Mouse (Mus musculus) limb, embryonic 11.5 days (tissue): ENCODE measurements around the gene Gm20532. TPM values are rescaled to one million over a fixed set of nuclear protein-coding genes. Genes with fewer than 3 reads are reported as not detected.

ENCODE experiments used
- ATAC-seq: fragments of 200-750 bp; cut with Nextera tagmentation; 2 replicates; pipeline ENCODE4 v1.8.0; 2017; ENCODE audit warnings: low read depth; ENCODE audit not compliant: insufficient number of reproducible peaks, low FRiP score, low TSS enrichment
- DNase-seq: peaks from one replicate; pipeline ENCODE4 v3.0.0-alpha.2; 2015; ENCODE audit warnings: low spot score
- H3K27ac ChIP-seq: fragments of 300-500 bp; sonication (generic); replicated peaks from 2 replicates; pipeline ENCODE4 v1.5.1; 2014; ENCODE audit warnings: low read depth, mild to moderate bottlenecking, low read length
- H3K27me3 ChIP-seq: fragments of 300-500 bp; sonication (generic); 2 replicates; pipeline ENCODE4 v1.6.1; 2014; ENCODE audit warnings: mild to moderate bottlenecking, low read length, mixed read lengths; ENCODE audit not compliant: control insufficient read depth, insufficient read depth
- H3K36me3 ChIP-seq: fragments of 300-500 bp; sonication (generic); 2 replicates; pipeline ENCODE4 v1.6.1; 2014; ENCODE audit warnings: mild to moderate bottlenecking, low read length, moderate library complexity, mixed read lengths; ENCODE audit not compliant: control insufficient read depth, insufficient read depth
- H3K4me1 ChIP-seq: fragments of 300-500 bp; sonication (generic); 2 replicates; pipeline ENCODE4 v1.6.1; 2014; ENCODE audit warnings: low read length, mixed read lengths; ENCODE audit not compliant: control insufficient read depth, insufficient read depth
- H3K4me2 ChIP-seq: fragments of 300-500 bp; sonication (generic); 2 replicates; pipeline ENCODE4 v1.6.1; 2014; ENCODE audit warnings: low read depth, mild to moderate bottlenecking, moderate library complexity; ENCODE audit not compliant: severe bottlenecking
- H3K4me3 ChIP-seq: fragments of 300-500 bp; sonication (generic); 2 replicates; pipeline ENCODE4 v1.5.1; 2014; ENCODE audit warnings: low read depth, low read length
- H3K9ac ChIP-seq: fragments of 300-500 bp; sonication (generic); 2 replicates; pipeline ENCODE4 v1.6.1; 2014; ENCODE audit warnings: mild to moderate bottlenecking, low read length
- H3K9me3 ChIP-seq: fragments of 300-500 bp; sonication (generic); 2 replicates; pipeline ENCODE4 v1.6.1; 2016; ENCODE audit warnings: low read length; ENCODE audit not compliant: control insufficient read depth
- WGBS: fragments of 180-500 bp; shearing (Covaris S2); extraction: QIAGEN DNeasy Blood & Tissue Kit; methylation state at CpG from one replicate; pipeline ENCODE4 v1.1.7; 2014; 5-methylcytosine and 5-hydroxymethylcytosine counted together
- polyA plus RNA-seq: library from polyadenylated mRNA; unstranded; fragments of >200 nt; fragmentation: Nextera tagmentation; extraction: Ambion mirVana; gene quantifications from 2 replicates; pipeline ENCODE4 v1.2.1, GENCODE M21; 2014

Gene Gm20532
- polyA plus RNA-seq, 1 experiment from 2014 or later: not detected

DNA sequence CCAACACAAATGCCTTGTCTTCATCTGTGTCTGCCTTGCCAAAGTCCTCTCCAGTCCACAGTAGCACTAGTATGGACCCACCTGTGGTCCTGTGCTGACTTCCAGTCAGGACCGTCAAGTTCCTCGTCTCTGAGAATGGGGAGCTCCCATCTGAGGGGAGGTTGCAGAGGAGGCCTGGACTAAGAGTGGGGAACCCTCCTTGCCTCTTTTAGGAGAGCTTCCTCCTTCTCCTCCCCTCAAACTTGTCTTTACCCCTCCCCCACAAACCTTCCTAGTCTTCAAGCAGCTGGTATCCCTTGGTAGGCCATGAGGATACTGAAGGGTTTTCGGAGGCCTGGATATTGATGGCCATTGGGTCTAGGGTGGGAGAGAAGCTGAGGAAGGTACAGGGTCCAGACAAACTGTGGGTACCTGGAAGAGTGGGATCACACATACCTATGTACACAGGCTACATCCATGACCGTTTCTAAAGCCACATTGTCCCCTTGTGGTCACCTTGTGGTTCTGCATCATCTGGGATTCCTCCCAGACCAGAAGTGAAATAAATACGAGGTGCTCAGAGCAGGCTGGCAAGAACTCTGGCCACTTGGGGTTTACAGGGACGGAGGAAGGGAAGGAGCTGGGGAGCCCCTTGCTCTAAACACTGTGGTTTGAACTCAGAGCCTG is 25.0 kb upstream of the Gm20532 start:
- Histone ChIP-seq H3K27ac (no peak overlapping the region), H3K4me1 (0 out of 2 replicates have a peak, but pooled peaks cover 3% of the 10 kb centered on the region), H3K27me3 (no peaks in the 10 kb centered on the region), H3K4me2 (no peak overlapping the region), H3K9me3 (no peaks in the 10 kb centered on the region), H3K36me3 (no peaks in the 10 kb centered on the region), H3K9ac (no peak overlapping the region), H3K4me3 (no peak overlapping the region)
- DNase-seq: peak; percentile 59
- 0 out of 2 replicates have a peak, but pooled peaks have one; percentile 65 for ATAC-seq
- 43% methylated on average over 6 of the region's 6 CpGs for WGBS

DNA sequence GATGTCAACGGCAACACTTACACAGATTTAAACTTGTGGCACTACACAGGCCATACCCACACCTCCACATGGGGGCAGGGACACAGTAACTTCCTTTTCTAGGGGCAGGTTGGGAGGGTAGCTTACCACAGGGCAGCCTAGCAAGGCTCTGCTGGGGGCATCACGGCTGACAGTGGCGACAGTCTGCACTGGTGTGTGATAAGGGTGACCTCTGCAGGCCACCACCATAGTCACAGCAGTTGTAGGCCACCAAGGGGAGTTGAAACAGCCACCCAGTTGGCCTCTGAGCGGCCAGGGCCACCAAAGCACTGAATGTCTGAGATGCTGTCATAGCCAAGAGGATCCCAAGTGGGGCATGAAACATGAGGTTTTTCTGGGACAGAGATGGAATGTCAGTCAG is 20.2 kb upstream of the Gm20532 start:
- H3K27ac ChIP-seq: no peak overlapping the region
- H3K4me3 ChIP-seq: no peak overlapping the region
- H3K4me2 ChIP-seq: no peak overlapping the region
- ATAC-seq: no peak
- WGBS: 15% methylated on average over 4 of the region's 4 CpGs
- H3K4me1 ChIP-seq: no peaks in the 10 kb centered on the region
- H3K27me3 ChIP-seq: no peaks in the 10 kb centered on the region
- no peaks in the 10 kb centered on the region for H3K36me3 ChIP-seq
- peak; percentile 58 for DNase-seq
- no peaks in the 10 kb centered on the region for H3K9me3 ChIP-seq
- H3K9ac ChIP-seq: no peak overlapping the region

DNA sequence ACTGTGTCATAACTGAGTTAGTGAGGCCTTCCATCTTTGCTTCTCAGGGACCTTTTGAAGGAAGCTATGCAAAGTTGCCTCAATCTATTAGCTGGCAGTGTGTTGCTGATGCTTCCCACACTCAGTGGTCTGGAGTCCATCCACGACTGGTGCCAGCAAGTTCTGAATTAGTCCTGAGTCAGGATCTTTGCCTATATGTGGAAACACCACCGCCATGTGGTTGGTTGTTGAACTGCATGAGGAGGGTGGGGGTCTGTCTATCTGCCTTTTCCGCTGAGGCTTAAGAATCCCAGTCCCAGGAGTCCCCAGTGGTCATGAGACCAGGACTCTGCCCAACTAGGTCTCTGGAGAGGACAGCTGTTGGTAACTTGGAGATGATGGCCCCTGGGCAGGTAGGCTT is 16.4 kb upstream of the Gm20532 start:
- Histone ChIP-seq H3K27me3 (no peaks in the 10 kb centered on the region), H3K4me3 (no peak overlapping the region), H3K4me1 (no peaks in the 10 kb centered on the region), H3K4me2 (no peak overlapping the region), H3K27ac (no peak overlapping the region), H3K36me3 (no peaks in the 10 kb centered on the region), H3K9me3 (no peaks in the 10 kb centered on the region), H3K9ac (no peak overlapping the region)
- DNase-seq (peak; percentile 83), ATAC-seq (no peak)
- 11% methylated on average over 3 of the region's 3 CpGs for WGBS

DNA sequence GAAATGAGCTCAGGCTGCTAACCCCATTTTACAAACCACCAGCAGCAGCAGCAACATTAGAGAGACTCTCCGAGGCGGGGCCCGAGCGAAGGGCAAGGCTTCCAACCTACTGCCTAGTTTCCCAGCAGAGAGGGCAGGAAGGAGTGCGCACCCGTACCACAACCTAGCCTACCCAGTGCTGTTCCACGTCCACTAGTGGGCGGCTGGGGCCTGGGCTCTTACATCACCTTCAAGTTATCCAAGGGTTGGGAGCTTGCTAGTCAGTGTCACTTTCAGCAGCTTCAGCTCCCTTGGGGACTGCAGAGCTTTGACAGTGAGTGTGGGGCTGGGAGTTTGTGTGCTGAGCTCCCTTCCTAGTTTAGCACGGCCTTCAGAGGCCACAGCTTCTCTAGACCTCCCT is 15.0 kb upstream of the Gm20532 start:
- no peak for ATAC-seq
- no peak for DNase-seq
- H3K36me3 ChIP-seq: no peaks in the 10 kb centered on the region
- H3K4me1 ChIP-seq: no peaks in the 10 kb centered on the region
- no peak overlapping the region for H3K4me2 ChIP-seq
- no peaks in the 10 kb centered on the region for H3K9me3 ChIP-seq
- no peak overlapping the region for H3K27ac ChIP-seq
- H3K27me3 ChIP-seq: no peaks in the 10 kb centered on the region
- H3K4me3 ChIP-seq: no peak overlapping the region
- no peak overlapping the region for H3K9ac ChIP-seq
- WGBS: 73% methylated on average over 9 of the region's 9 CpGs

DNA sequence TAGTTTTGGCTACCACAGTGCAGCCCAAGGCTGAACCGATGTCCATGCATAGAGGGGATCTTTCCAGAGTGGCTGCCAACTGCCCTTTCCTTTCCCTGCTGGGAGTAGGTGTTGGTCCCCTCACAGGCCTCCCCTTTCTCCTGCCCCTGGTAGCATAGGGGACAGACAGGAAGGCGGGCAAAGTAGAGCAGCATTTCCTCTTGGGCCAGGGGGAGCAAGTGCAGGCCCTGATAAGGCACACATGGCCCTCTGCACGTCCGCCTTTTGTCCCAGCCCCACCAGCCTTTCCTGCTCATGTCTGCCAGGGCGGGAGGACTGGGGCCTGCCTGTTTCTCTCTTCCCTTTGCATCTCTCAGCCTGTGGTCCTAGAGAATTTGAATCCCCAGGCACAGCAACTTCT is 14.6 kb upstream of the Gm20532 start:
- DNase-seq (no peak), ATAC-seq (no peak)
- H3K9ac ChIP-seq: no peak overlapping the region
- no peaks in the 10 kb centered on the region for H3K36me3 ChIP-seq
- no peak overlapping the region for H3K4me2 ChIP-seq
- H3K27ac ChIP-seq: no peak overlapping the region
- H3K4me3 ChIP-seq: no peak overlapping the region
- WGBS: 69% methylated on average over 5 of the region's 5 CpGs
- no peaks in the 10 kb centered on the region for H3K9me3 ChIP-seq
- H3K4me1 ChIP-seq: no peaks in the 10 kb centered on the region
- no peaks in the 10 kb centered on the region for H3K27me3 ChIP-seq

DNA sequence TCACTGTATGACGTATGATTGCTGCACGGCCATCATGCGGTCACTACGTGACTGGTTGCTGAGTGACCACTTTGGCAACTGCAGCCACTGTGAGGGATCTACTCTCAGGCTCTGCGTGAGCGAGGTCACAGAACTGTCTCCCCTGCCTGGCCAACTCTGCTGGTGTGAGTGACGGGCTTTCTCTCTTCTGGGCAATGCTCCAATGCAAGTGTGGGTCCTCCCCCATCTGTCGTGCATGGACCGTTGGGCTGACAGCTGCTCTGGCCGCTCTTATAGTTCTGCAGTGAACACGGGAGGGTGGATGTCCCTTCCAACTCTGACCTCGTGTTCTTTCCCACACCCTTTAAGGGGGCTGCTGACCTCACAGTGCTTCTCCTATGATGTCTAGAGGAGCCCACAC is 13.0 kb upstream of the Gm20532 start:
- no peaks in the 10 kb centered on the region for H3K9me3 ChIP-seq
- no peak overlapping the region for H3K4me2 ChIP-seq
- no peak overlapping the region for H3K27ac ChIP-seq
- H3K27me3 ChIP-seq: no peaks in the 10 kb centered on the region
- H3K9ac ChIP-seq: no peak overlapping the region
- DNase-seq: no peak
- H3K4me3 ChIP-seq: no peak overlapping the region
- ATAC-seq: no peak
- peaks cover 2% of the 10 kb centered on the region; the same call in 1 of the 2 replicates for H3K4me1 ChIP-seq
- H3K36me3 ChIP-seq: no peaks in the 10 kb centered on the region
- WGBS: 85% methylated on average over 12 of the region's 12 CpGs

DNA sequence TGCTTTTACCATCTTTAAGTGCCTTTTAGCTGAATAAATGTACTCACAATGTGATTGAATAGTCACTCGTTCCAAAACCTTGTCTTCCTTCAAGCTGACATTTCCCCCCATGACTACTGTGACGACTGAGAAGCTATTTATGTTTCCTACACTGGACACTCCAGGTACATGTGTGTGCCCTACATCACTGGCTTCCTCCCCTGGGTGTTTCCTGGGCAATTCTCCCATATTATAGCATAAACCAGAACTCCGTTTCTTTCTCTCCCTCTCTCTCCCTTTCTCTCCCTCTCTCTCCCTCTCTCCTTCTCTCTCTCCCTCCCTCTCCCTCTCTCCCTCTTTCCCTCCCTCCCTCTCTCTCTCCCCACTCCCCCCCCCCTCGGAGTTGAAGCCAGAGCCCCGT is 12.6 kb upstream of the Gm20532 start:
- no peaks in the 10 kb centered on the region for H3K9me3 ChIP-seq
- no peak overlapping the region for H3K4me3 ChIP-seq
- WGBS: 46% methylated on average over 5 of the region's 5 CpGs
- no peak overlapping the region for H3K4me2 ChIP-seq
- H3K27ac ChIP-seq: no peak overlapping the region
- H3K4me1 ChIP-seq: peaks cover 3% of the 10 kb centered on the region; the same call in 1 of the 2 replicates
- ATAC-seq (no peak), DNase-seq (no peak)
- no peak overlapping the region for H3K9ac ChIP-seq
- H3K36me3 ChIP-seq: no peaks in the 10 kb centered on the region
- H3K27me3 ChIP-seq: no peaks in the 10 kb centered on the region

DNA sequence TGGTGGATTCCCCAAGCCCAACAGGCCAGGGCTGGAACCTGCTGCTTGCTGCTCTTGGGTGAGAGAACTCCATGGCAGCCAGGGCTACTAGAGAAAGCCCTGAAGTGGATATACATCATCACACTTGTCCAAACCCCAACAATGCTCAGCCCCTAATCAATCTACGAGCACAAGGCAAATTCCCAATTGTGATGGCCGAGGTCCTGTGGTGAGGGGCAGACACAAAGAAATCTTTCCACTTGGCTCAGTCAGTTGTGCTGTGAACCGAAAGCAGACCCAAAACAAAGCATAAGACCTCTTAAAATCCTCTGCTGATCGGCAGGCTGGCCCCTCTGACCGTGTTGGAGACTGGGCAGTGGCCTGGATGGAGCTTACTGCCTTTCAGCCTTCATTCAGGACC is 11.6 kb upstream of the Gm20532 start:
- no peak overlapping the region for H3K4me2 ChIP-seq
- 75% methylated on average over 5 of the region's 5 CpGs for WGBS
- no peak overlapping the region; the same call in 1 of the 2 replicates for H3K9ac ChIP-seq
- no peak for ATAC-seq
- no peak overlapping the region for H3K27ac ChIP-seq
- no peaks in the 10 kb centered on the region for H3K36me3 ChIP-seq
- no peaks in the 10 kb centered on the region for H3K27me3 ChIP-seq
- H3K4me1 ChIP-seq: peaks cover 3% of the 10 kb centered on the region; the same call in 1 of the 2 replicates
- no peak overlapping the region for H3K4me3 ChIP-seq
- DNase-seq: no peak
- no peaks in the 10 kb centered on the region for H3K9me3 ChIP-seq

DNA sequence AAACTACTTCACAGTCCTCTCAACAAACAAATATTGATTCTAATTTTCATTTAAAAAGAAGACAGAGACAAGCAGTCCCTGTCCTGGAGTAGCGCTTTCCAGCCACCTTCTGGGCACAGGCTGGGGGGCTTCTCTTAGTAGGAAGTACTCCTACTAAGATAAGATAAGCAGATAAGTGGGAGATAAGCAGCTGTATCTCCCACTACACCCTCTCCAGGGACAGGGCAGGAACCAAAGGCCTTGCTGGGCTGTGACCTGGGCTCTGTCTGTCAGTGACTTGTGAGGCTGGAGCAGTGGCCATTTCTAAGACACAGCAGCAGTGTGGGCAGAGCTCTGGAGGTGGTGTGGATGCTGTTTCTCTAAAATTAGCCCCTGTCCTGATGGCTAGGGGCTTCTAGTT is 11.1 kb upstream of the Gm20532 start:
- Histone ChIP-seq H3K27me3 (no peaks in the 10 kb centered on the region), H3K4me3 (no peak overlapping the region), H3K36me3 (no peaks in the 10 kb centered on the region), H3K4me2 (no peak overlapping the region), H3K9ac (no peak overlapping the region), H3K9me3 (no peaks in the 10 kb centered on the region), H3K4me1 (peaks cover 3% of the 10 kb centered on the region; the same call in 1 of the 2 replicates), H3K27ac (no peak overlapping the region)
- 84% methylated on average over 1 of the region's 1 CpGs for WGBS
- no peak for DNase-seq
- no peak for ATAC-seq
